Mouse (Mus musculus) common myeloid progenitor, adult 5-6 weeks (primary cell): ENCODE results near the gene Polr3g. TPM values are rescaled to one million over a fixed set of nuclear protein-coding genes. Genes with fewer than 3 reads are reported as not detected.
"Not testable (repeated sequence)": the region's sequence is repeated elsewhere in the genome, so short reads cannot be mapped to it uniquely, and the experiment has no call there.

Source experiments
- ATAC-seq: replicated peaks from 2 replicates; pipeline ENCODE4 v1.8.0; 2016; ENCODE audit warnings: low read depth, mild to moderate bottlenecking, moderate TSS enrichment, inconsistent platforms; ENCODE audit not compliant: poor library complexity, severe bottlenecking
- total RNA-seq: library from RNA; stranded (forward); fragments of 200-1000, 187-1606 nt; gene quantifications from 2 replicates; pipeline ENCODE4 v1.2.3, GENCODE M21; 2017

Gene Polr3g
- total RNA-seq = 28.1 and 39.1 TPM in 2 replicates

DNA sequence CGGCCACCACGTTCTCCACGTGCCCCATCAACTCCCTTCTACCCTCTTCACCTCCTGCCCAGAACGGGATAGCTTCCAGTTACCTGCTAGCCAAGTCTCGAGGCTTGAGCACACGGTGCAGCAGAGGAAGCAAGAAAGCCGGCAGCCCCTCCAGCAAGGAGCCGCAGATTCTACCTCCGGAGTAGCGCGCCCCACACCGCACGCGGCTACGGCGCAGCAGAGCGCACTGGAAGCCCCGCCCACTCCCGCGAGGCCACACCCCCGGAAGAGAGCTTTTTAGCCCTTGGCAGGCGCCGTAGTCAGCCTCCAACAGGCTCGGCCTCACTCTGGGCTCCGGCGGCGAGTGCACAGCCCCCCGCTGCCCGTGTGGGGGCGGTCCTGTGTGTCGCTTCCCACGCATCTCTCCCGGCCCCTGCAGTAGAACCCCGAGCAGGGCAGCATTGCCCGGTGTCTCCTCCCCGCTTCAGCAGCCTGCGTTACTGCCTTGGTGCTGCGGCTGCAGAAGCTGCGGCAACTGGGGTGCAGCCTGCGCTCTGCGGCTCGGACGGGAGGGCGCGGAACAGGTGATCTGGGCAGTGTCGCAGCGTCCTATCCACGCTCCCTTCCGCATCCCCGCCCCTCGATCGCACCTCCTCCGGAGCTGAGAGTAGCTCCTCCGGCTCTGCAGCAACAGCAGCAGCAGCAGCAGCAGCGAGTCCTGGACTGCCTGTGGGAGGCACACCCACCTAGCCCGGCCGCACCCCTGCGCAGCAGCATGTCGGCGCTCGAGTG is at the start of gene Polr3g, which contains the start of gene Mblac2:
Polr3g (minus strand) TSS at position 239 of the 771 bp plus-strand sequence.
Mblac2 (plus strand) TSS at position 567 of the 771 bp plus-strand sequence.
- ATAC-seq = peak; percentile 83

DNA sequence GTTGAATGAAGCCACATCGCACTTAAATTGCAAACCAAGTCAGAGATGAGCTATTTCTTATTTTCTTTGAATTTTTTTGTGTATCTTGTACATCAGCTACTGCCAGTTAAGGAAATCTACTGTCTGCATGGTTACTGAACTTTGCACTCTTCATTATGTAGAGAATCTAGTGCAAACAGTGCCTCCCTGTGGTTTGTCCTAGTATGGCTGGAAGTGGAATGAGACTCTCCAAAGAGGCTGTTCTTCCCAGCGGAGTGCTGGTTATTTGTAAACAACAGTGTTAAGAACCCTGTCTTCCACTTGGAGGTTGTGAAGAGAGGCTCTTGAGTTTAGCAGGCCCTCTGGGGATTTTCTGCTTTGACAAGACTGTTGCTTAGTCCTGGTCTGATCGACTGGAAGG is 49.6 kb upstream of the Polr3g start:
- peak; percentile 78 for ATAC-seq

DNA sequence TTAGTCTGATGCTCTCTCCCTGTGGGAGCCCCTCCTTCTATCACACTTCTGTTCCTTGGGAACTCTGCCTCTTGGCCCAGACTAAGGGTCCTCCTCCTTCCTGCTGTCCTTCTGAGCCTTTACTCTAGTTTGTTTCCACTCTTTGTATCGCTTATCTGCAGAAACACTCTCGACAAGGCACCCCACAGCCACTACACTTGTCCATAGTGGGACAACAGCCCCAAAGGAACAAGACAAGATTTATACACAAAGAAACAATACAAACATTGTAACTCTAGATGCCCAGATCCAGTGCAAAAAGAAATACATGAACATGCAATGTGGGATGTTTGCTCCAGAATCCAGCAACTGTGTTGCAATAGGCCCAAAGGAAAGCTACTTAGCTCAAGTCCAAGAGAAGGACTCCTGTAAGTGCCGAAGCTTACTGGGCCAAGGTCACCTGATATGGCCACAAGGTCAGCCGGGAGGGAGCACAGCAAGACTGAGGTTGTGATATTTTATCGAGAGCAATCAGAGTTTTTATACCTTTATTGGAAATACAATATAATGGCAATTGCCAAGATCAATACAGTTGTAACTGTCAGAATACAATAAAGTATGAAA is 46.3 kb upstream of the Polr3g start:
- ATAC-seq = no peak

DNA sequence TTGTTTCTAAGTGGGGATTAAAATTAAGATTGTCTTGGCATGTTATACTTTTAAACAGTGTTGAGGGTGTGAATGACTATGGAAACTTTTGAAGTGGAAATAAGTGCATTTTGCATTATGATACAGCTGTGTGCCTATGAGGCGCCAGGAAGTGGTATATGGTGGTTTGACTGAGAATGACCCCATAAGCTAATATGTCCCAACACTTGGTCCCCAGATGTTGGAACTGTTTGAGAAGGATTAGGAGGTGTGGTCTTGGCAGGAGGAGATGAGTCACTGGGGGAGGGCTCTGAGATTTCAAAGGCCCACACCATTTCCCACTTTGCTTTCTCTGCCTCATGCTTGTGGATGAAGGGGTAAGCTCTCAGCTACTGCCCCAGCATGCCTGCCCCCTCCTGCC is 44.5 kb upstream of the Polr3g start:
- no peak for ATAC-seq

DNA sequence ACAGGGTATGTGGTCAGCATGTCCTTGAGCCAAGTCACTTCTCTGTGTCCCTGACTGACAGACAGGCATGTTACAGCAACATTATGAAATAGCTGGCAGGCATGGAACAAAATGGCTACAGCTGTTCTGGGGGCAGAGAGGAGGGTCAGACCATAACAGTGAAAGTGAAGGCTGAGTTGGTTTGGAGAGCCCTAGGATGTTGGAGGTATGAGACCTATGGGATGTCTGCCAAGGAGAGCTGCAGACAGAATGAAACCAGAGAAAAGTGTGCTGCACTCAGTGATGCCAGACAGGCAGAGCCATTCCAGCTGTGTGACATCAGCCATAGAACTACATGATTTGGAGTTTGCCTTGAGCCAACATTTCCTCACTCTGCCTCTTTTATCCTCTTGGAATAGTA is 44.1 kb upstream of the Polr3g start:
- ATAC-seq = no peak

DNA sequence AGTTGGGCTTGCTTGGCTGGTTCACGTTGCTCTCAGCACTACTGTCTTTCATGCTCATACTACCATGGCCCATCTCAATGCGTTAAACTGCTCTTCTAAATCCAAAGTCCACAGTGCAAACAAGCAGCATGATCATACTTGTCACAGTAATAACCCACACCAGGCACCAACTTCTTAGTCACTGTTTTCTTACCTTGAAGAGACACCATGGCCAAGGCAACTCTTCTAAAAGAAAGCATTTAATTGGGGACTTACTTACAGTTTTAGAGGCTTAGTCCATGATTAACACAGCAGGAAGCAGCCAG is 33.2 kb upstream of the Polr3g start:
- ATAC-seq = no peak

DNA sequence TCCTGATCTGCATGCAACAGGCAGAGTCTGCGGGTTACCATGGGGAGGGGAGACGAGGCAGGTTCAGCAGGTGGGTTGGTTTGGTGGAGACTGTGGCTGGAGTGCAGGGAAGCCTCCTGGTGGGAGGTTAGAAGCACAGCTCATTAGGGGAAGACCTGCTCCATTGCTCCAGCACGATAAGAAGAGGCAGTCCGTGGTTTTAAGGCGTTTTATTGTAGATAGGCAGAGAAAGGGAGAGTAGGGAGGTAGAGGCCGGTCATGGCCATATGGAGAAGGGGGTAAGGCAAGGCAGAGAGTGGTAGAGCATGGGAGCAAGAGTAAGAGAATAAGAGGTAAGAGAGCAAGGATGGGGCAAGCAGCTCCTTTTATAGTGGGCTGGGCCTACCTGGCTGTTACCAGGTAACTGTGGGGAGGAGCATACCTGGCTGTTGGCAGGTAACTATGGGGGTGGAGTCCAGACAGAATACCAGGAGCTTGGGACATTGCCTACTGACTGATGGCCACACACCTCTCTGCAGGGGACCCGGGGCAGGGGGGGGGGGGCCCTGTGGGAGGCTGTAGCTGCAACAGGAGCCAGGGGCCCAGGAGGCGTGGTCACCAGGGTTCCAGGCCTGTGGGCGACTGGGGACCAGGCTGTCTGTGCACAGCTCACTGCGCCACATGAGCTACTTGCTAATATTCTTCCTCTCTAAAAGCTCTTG is 32.7 kb upstream of the Polr3g start:
- ATAC-seq = peak; percentile 41; the same call in 1 of the 2 replicates

DNA sequence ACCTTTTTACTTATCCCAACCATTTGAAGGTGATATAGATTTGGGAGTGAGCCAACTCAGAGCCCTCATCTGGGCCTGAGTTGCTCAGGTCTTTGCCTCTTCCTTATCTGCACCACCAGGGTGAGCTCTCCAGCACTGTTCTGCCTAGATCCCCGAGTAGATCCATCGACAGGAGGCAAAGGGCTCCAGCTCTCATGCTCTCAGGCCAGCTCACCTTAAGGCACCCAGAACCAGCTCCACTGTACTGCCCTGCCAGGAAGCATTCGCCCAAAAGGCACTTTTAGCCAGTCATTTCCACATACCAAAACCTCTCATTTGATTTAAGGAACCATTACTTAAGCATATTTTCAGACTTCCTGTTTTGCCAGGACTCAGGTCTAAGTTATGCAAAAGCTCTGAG is 30.1 kb upstream of the Polr3g start:
- ATAC-seq = peak; percentile 92

DNA sequence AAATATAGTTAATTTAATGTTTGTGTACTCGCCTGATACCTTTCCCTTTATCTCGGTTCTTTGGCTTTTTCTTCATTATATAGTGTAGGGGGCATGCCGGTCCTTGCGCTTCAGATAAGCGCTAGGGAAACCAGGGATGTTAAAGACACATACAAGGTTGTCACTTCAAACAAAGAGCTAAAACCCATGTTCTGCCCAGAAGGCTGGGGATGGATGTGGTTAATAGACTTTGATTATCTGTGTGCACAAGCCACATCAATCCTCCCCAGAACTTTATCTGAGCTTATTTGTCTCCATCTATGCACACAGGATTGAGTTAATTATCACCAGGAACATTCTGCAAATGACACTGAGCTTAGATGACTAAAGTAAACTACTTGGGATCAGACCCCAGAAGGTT is 25.8 kb upstream of the Polr3g start:
- no peak for ATAC-seq

DNA sequence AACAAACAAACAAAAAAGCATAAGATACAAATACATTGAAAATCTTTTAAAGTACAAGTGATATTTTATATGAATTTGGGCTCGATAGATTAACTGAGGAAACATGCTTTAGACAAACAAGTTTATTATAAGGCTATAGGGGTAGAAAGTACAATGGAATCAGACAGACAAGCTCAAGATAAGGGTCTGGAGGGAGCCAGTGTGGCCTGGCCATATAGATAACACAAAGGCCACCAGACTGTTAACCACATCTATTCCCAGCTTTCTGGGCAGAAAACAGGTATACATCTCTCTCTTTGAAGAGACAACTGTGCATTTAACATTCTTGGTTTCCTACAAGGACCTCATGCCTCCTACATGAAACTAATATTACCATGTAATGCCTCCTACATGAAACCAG is 19.5 kb upstream of the Polr3g start:
- ATAC-seq = peak; percentile 45; the same call in 1 of the 2 replicates

DNA sequence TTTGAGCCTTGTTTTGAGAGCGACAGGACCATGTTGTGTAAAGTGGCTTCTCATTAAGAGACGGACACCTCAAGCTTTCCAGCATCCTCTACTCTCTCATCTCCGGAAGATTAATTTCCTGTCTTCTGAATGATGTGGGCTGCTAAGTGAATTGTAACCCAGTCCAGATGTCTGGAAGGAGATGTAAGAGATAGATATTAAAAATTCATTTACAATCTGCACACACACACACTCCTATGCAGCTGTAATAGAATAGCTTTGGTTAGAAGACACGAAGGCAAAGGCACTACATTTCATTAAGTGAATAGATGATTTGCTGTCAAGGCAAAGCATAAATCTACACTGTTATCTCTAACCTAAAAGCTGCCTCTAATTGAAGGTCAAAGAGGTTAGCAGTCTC is 18.3 kb upstream of the Polr3g start:
- ATAC-seq = no peak

DNA sequence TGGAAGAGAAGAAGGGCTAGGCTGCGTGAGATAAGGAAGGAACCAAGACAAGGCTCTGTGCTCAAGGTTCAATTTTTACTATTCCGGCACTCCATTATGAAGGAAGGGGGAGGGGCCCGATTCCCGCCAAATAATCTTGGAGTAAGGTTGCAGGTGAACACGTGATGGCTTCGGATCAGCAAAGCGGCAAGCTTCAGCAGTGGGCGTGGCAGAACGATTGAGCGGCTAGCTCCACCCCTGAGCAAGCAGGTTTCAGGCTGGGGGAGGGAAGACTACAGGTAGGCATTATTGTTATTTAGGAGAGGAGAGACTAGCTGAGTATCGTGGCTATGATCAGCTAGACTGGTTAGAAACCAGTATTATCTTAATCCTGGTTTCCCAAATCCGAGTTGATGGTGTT is 17.3 kb upstream of the Polr3g start:
- ATAC-seq = not testable (repeated sequence)

DNA sequence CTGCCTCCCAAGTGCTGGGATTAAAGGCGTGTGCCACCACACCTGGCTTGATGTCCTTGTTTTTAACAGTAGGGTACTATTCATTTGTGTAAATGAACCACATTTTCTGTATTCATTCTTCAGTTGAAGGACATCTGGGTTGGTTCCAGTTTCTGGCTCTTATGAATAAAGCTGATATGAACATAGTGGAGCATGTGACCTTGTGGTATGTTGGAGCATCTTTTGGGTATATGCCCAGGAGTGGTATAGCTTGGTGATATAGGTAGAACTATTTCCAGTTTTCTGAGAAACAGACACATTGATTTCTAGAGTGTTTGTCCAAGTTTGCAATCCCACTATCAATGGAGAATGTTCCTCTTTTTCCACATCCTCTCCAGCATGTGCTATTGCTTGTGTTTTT is 3.1 kb upstream of the Polr3g start:
- ATAC-seq = no peak

DNA sequence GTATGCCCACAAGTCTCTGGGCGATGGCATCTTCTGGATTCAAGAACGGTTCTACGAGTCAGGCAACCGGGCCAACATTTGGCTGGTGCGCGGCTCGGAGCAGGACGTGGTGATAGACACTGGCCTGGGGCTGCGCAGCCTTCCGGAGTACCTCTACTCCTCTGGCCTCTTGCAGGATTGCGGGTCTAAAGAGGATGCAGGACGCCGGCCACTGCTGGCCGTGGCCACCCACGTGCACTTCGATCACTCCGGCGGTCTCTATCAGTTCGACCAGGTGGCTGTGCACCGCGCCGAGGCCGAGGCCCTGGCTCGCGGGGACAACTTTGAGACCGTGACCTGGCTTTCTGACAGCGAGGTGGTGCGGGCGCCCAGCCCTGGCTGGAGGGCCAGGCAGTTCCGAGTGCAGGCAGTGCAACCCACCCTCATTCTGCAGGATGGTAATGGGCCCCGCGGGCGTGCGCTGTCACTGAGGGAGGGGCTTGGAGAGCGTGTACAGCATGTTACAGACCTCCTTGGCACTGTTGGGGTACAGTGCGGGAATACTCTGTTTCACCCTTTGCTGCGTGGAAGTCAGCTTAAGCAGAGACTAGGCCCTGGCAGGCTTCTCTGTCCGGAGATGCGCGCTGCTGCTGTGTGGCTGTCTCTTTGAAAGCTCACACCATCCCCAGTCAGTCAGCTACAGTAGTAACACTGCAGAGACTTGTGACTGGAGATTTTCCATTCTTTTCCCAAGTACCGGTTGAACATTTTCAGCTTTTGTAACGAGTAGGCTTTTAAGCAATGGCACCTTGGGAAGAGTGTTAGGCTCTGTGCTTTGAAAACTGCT is 946 bp upstream of the Polr3g start:
- peak; percentile 17 for ATAC-seq

DNA sequence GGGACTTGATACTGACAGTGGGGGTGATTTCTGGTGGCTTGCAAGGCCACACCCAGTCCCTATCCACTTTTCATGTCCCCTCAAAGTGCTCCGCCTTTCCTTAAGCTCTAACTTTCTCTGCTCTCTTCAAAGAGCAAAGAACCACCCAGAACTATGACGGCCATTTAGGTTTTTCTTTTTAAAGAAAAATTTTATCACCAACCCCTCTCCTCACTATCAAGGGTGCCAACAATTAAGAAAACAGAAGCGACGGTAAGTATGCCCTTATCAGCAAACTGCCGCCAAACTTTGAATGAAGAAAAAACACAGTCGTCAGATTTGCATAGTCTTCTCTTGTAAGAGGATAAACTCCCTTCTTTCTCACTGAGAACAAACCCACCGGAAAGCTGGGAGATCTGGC is 547 bp downstream of the Polr3g start:
- peak; percentile 16 for ATAC-seq

DNA sequence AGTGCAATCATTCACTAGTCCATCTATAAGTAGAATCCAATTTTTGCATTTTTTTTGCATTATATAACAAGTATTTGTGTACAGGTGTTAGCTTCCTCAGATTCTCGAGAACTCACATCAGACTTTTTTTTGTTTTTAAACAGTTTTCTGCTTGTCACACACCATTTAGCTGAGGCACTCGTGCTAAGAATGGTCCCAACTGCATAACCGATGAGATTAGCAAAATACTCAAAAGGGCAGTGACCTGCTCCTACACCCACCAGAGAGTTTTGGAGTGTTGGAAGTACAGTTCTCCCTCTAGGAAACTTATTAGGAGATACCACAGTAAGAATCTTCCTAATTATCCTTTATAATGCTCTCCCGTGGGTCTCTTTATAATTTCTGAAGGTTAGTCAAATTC is 1.0 kb downstream of the Polr3g start:
- no peak for ATAC-seq

DNA sequence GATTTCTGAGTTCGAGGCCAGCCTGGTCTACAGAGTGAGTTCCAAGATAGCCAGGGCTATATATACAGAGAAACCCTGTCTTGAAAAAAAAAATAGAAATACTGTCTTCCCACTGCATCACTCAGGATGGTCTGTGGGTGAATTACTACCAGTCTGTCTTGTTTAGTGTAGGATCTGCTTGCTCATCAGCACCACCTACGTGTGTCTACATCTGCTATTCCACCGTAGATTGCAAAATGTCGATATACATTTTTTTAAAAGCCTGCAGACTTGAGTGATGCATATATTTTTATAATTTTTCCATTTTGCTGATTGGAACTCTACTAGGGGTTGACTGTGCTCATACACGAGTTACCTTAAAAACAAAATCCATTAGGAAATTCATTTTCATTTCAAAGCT is 4.5 kb downstream of the Polr3g start:
- ATAC-seq = no peak

DNA sequence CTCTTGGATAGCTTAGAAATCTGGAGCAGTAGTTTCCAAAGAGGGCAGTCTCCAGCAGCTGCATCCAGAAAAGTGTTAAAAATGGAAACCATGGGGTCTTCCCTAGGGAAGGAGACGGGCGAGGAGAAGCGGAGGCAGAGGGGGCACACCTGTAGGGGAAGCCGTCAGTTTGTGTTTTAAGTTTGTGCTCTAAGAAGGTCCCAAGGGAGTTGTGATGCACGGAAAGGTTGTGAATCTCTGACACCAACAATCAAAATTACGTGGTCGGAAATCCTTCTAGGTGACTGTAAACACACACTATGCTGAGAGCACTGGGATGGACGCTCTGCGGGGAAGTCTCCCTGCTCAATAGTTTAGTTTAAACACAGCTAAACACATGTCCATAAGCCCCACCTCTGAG is 7.2 kb downstream of the Polr3g start:
- no peak for ATAC-seq

DNA sequence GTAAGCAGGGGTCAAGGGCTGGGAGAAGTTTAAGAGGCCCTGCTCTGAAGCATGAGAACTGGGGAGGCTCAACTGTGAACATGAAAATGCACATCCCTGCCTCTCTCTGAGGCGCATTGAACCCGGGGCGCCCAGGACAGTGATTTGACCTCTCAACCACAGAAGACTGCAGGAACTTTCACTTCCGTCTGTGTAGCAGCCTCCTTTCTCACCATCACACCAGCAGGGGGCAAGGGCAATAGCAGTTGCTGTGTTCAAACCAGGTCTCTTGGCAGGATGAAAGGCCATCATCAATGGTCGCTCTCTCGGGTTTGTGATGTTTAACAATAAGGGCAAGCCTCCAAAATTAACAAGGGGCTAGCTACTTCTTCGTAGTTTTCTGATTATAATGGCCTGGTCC is 7.7 kb downstream of the Polr3g start:
- peak; percentile 55 for ATAC-seq

DNA sequence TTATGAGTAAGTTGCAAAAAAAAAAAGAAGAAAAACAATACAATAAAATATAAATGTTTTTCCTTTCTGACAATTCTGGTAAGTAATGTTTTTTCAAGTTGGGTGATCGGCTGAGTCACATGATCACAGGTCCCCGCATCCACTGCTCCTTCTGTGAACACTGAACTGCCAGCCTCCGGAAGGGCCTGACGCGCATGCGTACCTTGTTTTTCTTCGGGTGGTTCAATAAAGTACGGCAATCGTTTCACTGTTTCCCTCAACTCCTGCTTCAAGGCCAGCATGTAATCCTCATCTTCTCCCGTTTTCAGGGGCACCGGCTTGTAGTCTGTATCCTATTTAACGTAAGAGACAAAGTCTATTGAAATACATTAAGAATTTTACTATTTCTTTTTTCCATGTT is 16.4 kb downstream of the Polr3g start:
- ATAC-seq = no peak

DNA sequence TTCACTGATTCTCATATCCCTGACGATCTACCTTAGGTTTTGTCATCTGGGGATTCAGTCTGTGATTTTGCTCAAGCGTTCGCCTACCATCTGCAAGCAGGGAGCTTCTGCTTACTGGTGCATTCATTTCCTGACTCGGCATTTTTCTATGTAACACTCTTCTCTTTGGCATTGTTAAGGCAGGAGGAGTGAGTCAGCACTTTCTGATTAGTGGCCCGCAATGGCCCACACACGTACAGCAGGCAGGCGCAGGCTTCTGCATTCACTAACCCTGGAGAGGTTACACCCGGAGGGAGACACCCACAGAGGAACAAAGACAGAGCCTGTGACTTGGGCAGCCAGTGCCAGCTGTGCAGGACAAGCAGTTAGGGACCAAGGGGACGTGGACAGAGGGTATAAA is 19.2 kb downstream of the Polr3g start:
- ATAC-seq = peak; percentile 86
